Mouse (Mus musculus) lung, postnatal 25 days (tissue): ENCODE results near the gene Olfr702.

Experiments
- DNase-seq: peaks from one replicate; pipeline ENCODE4 v3.0.0; 2022; ENCODE audit warnings: low spot score

The Olfr702 gene

GRCm38 (mm10) chr7:106833793-106834192 is at the start of gene Olfr702:
TSS of gene Olfr702 (minus strand) at chr7:106833893.
- no peak for DNase-seq

- DNase-seq: no peak
Measured at GRCm38 (mm10) chr7:106876791-106877190, 43.1 kb upstream of the Olfr702 start, which contains the start of gene Olfr705. TSS of gene Olfr705 (minus strand) at chr7:106876891.

GRCm38 (mm10) chr7:106862885-106863284 is 29.2 kb upstream of the Olfr702 start, which contains the start of gene Olfr704:
TSS of gene Olfr704 (plus strand) at chr7:106863185.
- DNase-seq: no peak

GRCm38 (mm10) chr7:106843060-106843459 is 9.4 kb upstream of the Olfr702 start, which contains the start of gene Olfr703:
TSS of gene Olfr703 (plus strand) at chr7:106843360.
- DNase-seq: no peak

- DNase-seq: no peak
Measured at GRCm38 (mm10) chr7:106818414-106818813, 15.3 kb downstream of the Olfr702 start.

- DNase-seq: no peak
Measured at GRCm38 (mm10) chr7:106815775-106816174, 17.9 kb downstream of the Olfr702 start.

GRCm38 (mm10) chr7:106813829-106814228 is 19.9 kb downstream of the Olfr702 start, which contains the start of gene Olfr701:
TSS of gene Olfr701 (plus strand) at chr7:106814129.
- no peak for DNase-seq

GRCm38 (mm10) chr7:106808734-106809133 is 25.0 kb downstream of the Olfr702 start, which contains the start of gene Olfr700:
TSS of gene Olfr700 (minus strand) at chr7:106808834.
- DNase-seq: no peak

GRCm38 (mm10) chr7:106793098-106793497 is 40.6 kb downstream of the Olfr702 start, which contains the start of gene Olfr699:
TSS of gene Olfr699 (minus strand) at chr7:106793198.
- no peak for DNase-seq

GRCm38 (mm10) chr7:106788330-106788729 is 45.4 kb downstream of the Olfr702 start:
- DNase-seq: no peak
